Mouse (Mus musculus) intestine, embryonic 14.5 days (tissue): ENCODE results near the gene Nmb. TPM values are rescaled to one million over a fixed set of nuclear protein-coding genes. Genes with fewer than 3 reads are reported as not detected.

Experiments
- ATAC-seq: fragments of 200-750 bp; cut with Nextera tagmentation; replicated peaks from 2 replicates; pipeline ENCODE4 v1.8.0; 2017; ENCODE audit warnings: low read depth, moderate number of reproducible peaks, moderate TSS enrichment, moderate library complexity; ENCODE audit not compliant: low FRiP score, low TSS enrichment
- DNase-seq: peaks from one replicate; pipeline ENCODE4 v3.0.0-alpha.2; 2018; ENCODE audit warnings: low spot score
- H3K27ac ChIP-seq: fragments of 300-500 bp; sonication (generic); 2 replicates; pipeline ENCODE4 v1.5.1; 2014; ENCODE audit warnings: low read depth, mild to moderate bottlenecking, control low read depth
- H3K27me3 ChIP-seq: fragments of 300-500 bp; sonication (generic); replicated peaks from 2 replicates; pipeline ENCODE4 v1.6.1; 2014; ENCODE audit warnings: low read length, control low read depth; ENCODE audit not compliant: control insufficient read depth, insufficient read depth
- H3K36me3 ChIP-seq: fragments of 300-500 bp; sonication (generic); 2 replicates; pipeline ENCODE4 v1.6.1; 2014; ENCODE audit warnings: low read length, control low read depth; ENCODE audit not compliant: control insufficient read depth, insufficient read depth
- H3K4me1 ChIP-seq: fragments of 300-500 bp; sonication (generic); replicated peaks from 2 replicates; pipeline ENCODE4 v1.6.1; 2014; ENCODE audit warnings: low read length, control low read depth, mixed read lengths; ENCODE audit not compliant: control insufficient read depth, insufficient read depth
- H3K4me2 ChIP-seq: fragments of 300-500 bp; sonication (generic); 2 replicates; pipeline ENCODE4 v1.6.1; 2014; ENCODE audit warnings: low read length
- H3K4me3 ChIP-seq: fragments of 300-500 bp; sonication (generic); 2 replicates; pipeline ENCODE4 v1.5.1; 2014; ENCODE audit warnings: low read depth, low read length, control low read depth, mixed read lengths
- H3K9ac ChIP-seq: fragments of 300-500 bp; sonication (generic); 2 replicates; pipeline ENCODE4 v1.6.1; 2014; ENCODE audit warnings: mild to moderate bottlenecking, low read length
- H3K9me3 ChIP-seq: fragments of 300-500 bp; sonication (generic); 2 replicates; pipeline ENCODE4 v1.6.1; 2016; ENCODE audit warnings: low read length, control low read depth; ENCODE audit not compliant: control insufficient read depth
- WGBS: fragments of 180-500 bp; shearing (Covaris S2); extraction: QIAGEN DNeasy Blood & Tissue Kit; methylation state at CpG from one replicate; pipeline ENCODE4 v1.1.7; 2014; 5-methylcytosine and 5-hydroxymethylcytosine counted together
- polyA plus RNA-seq: library from polyadenylated mRNA; unstranded; fragments of >200 nt; fragmentation: Nextera tagmentation; extraction: Ambion mirVana; gene quantifications from 2 replicates; pipeline ENCODE4 v1.2.1, GENCODE M21; 2014

The Nmb gene
- polyA plus RNA-seq, 1 experiment from 2014 or later, result 7.4 TPM

DNA sequence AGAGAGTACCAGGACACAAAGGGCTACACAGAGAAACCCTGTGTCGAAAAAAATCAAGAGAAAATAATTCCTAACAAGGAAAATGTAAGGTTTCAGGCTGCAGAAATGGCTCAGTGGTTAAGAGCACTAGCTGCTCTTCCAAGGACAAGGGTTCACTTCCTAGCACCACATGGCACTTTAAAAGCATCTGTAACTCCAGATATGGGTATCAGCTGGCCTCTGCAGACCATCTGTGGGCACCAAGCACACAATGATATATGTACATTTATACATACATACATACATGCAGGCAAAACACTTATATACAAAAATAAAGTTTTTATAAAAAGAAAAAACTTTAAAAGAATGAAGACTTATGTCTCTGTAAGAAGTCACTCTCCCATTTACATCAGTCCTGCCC is 31.0 kb upstream of the Nmb start:
- H3K27ac ChIP-seq, result no peak overlapping the region
- H3K27me3 ChIP-seq, result no peaks in the 10 kb centered on the region
- no peak overlapping the region for H3K4me2 ChIP-seq
- no peaks in the 10 kb centered on the region for H3K9me3 ChIP-seq
- ATAC-seq (no peak), DNase-seq (no peak)
- WGBS, result 97% methylated on average over 1 of the region's 1 CpGs
- no peak overlapping the region for H3K9ac ChIP-seq
- no peaks in the 10 kb centered on the region for H3K4me1 ChIP-seq
- H3K4me3 ChIP-seq, result no peak overlapping the region
- H3K36me3 ChIP-seq, result peaks cover 37% of the 10 kb centered on the region

DNA sequence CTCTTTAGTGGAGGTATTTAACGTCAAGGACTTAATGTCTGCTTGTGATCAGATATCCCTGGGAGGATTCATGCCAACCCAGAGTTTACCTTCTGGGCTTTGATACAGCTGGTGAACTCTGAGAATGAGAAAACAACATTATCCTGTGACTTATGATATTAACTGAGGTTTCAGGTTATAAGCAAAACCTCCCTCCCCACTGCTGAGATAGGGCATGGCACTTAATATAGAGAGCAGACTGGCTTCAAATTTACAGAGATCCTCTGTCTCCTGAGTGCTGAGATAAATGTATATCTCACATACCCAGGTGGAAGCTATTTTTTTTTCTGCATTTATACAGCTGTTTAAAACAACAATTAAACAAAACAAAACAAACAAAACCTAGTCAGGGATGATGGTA is 27.9 kb upstream of the Nmb start:
- Histone ChIP-seq H3K4me2 (no peak overlapping the region), H3K36me3 (peaks cover 38% of the 10 kb centered on the region), H3K9ac (no peak overlapping the region), H3K27ac (no peak overlapping the region), H3K4me1 (no peaks in the 10 kb centered on the region), H3K9me3 (no peaks in the 10 kb centered on the region), H3K27me3 (no peaks in the 10 kb centered on the region), H3K4me3 (no peak overlapping the region)
- WGBS, result 88% methylated on average over 1 of the region's 1 CpGs
- ATAC-seq (no peak), DNase-seq (no peak)

DNA sequence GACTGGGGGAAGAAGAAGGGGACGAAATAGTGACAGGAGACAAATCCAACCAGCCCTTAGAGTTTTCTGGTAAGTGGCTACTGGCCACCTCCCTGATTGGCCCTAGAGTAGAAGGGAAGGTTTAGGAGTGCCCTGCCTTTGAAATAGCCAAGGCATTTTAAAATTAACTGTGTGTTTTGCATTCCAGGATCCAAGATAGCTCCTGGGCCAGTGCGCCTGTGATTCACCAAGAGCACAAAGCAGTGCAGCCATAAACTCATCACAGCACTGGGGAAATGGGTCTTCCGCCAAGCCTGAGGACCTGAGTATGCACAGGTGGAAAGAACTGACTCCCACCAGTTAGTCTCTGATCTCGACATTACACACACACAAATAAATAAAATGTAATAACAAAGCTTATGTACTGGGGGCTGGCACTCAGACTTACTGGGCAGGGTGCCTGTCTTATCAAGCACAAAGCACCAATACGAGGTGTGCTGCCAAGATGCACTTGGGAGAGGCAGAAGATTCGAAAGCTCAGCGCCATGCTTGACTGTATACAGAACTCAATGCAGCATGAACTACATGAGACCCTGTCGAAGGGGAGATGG is 26.8 kb upstream of the Nmb start:
- Histone ChIP-seq H3K9me3 (no peaks in the 10 kb centered on the region), H3K36me3 (peaks cover 45% of the 10 kb centered on the region), H3K4me1 (no peaks in the 10 kb centered on the region), H3K27ac (no peak overlapping the region), H3K27me3 (no peaks in the 10 kb centered on the region), H3K4me2 (no peak overlapping the region), H3K9ac (no peak overlapping the region), H3K4me3 (no peak overlapping the region)
- no peak for DNase-seq
- ATAC-seq, result no peak
- 92% methylated on average over 8 of the region's 8 CpGs for WGBS

DNA sequence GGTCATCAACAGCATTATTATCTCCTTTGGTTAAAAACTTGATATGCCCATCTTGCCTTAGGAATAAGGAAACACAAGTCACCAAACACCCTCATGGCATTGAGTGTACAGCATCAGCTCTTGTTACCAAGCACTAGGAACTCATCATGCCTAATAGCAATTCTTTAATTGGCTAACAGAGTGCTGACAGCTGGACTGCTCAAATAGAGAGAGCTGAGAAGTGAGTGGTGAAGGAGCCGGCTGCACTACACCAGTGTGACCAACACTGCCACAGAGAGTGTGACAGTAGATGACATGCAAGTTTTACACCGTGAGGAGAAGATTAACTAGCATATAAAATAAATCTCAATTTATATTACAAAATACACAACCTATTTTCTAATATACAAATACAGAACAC is 18.3 kb upstream of the Nmb start:
- Histone ChIP-seq H3K36me3 (peaks cover 72% of the 10 kb centered on the region), H3K4me1 (no peaks in the 10 kb centered on the region)
- no peak for ATAC-seq

DNA sequence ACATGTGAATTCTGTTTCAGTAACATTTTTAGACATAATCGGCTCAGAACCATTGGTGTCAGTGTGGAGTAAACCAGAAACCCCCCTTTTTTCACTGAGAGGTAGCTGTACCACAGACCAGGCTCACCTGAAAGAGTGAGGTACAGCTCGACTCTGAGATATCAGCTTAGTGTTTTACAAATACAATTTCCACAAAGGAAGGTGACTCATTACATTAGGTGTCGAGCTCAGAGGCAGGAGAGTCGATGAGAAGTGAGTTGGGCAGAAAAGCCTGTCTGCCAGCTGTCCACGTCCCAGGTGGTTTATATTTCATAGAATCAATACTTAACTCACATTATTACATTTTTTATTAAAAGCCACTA is 14.8 kb upstream of the Nmb start:
- Histone ChIP-seq H3K4me3 (no peak overlapping the region), H3K9ac (no peak overlapping the region), H3K36me3 (peaks cover 76% of the 10 kb centered on the region), H3K27ac (no peak overlapping the region), H3K4me1 (no peaks in the 10 kb centered on the region), H3K4me2 (no peak overlapping the region), H3K27me3 (no peaks in the 10 kb centered on the region), H3K9me3 (no peaks in the 10 kb centered on the region)
- ATAC-seq (no peak), DNase-seq (no peak)
- 78% methylated on average over 5 of the region's 5 CpGs for WGBS

More for the DNA sequence above, 18.3 kb upstream of the Nmb start:
- H3K9me3 ChIP-seq, result no peaks in the 10 kb centered on the region
- no peak overlapping the region for H3K4me2 ChIP-seq
- no peak overlapping the region for H3K4me3 ChIP-seq
- 88% methylated on average over 2 of the region's 2 CpGs for WGBS
- DNase-seq, result no peak
- no peaks in the 10 kb centered on the region for H3K27me3 ChIP-seq
- H3K9ac ChIP-seq, result no peak overlapping the region
- H3K27ac ChIP-seq, result no peak overlapping the region

DNA sequence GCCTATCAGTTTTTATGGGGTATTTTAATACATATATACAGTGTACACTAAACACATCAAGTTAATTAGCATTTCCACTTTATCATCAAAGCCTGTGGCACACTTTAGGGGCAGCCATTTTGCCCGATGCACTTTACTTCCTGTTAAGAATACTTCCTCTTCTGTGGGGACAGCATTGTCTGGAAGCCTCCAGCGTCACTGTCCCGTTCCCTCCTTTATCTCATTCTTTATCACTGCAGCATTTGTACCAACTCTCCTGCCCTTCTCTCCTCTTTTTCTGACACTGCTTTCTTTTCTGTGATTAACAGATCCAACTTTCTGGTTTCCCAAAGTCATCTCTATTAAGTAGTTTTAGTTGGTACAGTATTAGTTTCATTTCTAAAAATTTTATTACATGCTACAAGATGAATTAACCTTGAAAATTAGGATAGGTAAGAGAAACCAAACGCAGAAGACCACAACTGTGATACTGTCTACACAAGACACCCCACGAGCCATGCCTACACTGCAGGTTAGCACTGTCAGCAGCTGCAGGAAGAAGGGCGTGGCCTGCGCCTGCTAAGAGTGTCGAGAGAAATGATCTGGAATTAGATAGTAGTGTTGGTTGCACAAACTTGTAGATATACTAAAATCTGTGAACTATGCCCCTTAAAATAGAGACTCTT is 14.2 kb upstream of the Nmb start:
- H3K9ac ChIP-seq, result no peak overlapping the region
- ATAC-seq (no peak), DNase-seq (no peak)
- no peaks in the 10 kb centered on the region for H3K4me1 ChIP-seq
- WGBS, result 77% methylated on average over 8 of the region's 8 CpGs
- H3K4me2 ChIP-seq, result no peak overlapping the region
- peaks cover 76% of the 10 kb centered on the region for H3K36me3 ChIP-seq
- no peak overlapping the region for H3K27ac ChIP-seq
- no peaks in the 10 kb centered on the region for H3K27me3 ChIP-seq
- no peaks in the 10 kb centered on the region for H3K9me3 ChIP-seq
- H3K4me3 ChIP-seq, result no peak overlapping the region

DNA sequence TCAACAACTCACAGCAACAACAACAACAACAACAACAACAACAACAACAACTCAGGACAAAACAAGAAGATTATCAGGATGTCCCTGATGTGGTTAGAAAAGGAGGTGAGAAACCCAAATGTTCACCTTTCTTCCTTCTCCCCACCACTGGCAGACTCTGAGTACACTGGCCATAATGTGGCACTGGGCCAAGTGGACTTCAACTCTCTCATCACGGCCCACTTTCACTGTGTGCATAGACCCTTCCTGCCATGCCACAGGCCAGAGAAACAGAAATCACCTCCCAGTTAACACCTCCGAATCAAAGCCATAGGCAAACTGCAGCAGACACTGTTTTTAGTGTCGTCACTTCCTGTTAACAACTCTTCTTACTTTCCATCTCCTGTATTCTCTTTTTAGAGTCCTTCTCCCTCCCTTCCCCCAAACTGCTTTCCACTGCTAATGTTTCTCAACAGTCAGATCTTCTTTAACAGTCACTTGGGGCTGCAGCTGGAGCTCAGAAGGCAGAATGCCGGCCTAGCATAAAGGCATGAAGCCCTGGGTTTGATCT is 13.1 kb upstream of the Nmb start:
- peaks cover 78% of the 10 kb centered on the region for H3K36me3 ChIP-seq
- no peaks in the 10 kb centered on the region for H3K27me3 ChIP-seq
- H3K4me2 ChIP-seq, result no peak overlapping the region
- H3K9me3 ChIP-seq, result no peaks in the 10 kb centered on the region
- whole genome bisulfite sequencing, result 86% methylated on average over 4 of the region's 4 CpGs
- no peak overlapping the region for H3K9ac ChIP-seq
- no peak for ATAC-seq
- H3K27ac ChIP-seq, result no peak overlapping the region
- no peaks in the 10 kb centered on the region for H3K4me1 ChIP-seq
- no peak overlapping the region for H3K4me3 ChIP-seq
- no peak for DNase-seq

DNA sequence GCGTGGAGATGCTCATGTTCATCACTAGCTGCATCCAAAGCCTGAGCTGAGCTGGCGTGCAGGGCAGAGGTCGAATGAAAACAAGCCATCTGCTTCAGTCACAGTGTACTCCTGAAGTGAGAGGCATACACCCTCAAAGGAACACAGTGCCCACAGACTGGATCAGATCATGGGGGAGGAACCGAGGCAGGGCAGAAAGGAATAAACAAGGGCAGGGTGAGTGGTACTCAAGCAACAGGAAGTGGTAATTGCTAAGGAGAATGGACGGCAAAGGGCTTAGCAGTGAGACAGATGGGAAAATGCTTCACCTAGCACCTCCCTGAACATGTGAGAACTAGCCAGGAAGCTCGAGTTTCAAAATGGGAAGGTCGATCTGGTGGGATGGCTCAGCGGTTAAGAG is 7.6 kb upstream of the Nmb start:
- ATAC-seq (no peak), DNase-seq (no peak)
- Histone ChIP-seq H3K4me2 (no peak overlapping the region), H3K4me1 (no peaks in the 10 kb centered on the region), H3K36me3 (peaks cover 74% of the 10 kb centered on the region), H3K9ac (no peak overlapping the region), H3K27me3 (no peaks in the 10 kb centered on the region), H3K9me3 (no peaks in the 10 kb centered on the region), H3K4me3 (no peak overlapping the region), H3K27ac (no peak overlapping the region)
- 81% methylated on average over 8 of the region's 8 CpGs for WGBS

DNA sequence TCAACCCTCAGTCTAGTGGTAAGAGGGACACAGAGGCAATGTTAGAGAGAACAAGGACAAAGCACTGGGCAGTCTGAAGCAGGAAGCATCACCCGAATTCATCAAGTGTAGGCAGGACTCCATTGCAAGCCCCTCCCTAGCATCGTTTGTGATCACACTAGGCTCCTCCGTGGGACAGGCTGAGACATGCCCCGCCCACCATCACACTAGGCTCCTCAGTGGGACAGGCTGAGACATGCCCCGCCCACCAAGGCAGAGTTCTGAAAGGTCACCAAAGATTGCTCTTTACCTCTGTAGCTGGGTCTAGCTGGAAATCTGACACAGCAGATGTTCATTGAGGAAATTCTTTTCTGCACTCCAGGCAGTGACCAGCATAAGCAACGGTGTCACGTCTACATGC is 6.2 kb upstream of the Nmb start:
- DNase-seq, result no peak
- ATAC-seq, result no peak
- Histone ChIP-seq H3K27me3 (no peaks in the 10 kb centered on the region), H3K27ac (no peak overlapping the region), H3K9ac (no peak overlapping the region), H3K4me3 (no peak overlapping the region), H3K4me1 (no peaks in the 10 kb centered on the region), H3K36me3 (peaks cover 61% of the 10 kb centered on the region), H3K9me3 (no peaks in the 10 kb centered on the region), H3K4me2 (no peak overlapping the region)
- 75% methylated on average over 7 of the region's 7 CpGs for WGBS
